Mouse (Mus musculus): ENCODE measurements around the gene Cfap43.
A peak's percentile ranks its signal among the peaks of the same experiment; 100 is the strongest.

Cfap43 gene

DNA sequence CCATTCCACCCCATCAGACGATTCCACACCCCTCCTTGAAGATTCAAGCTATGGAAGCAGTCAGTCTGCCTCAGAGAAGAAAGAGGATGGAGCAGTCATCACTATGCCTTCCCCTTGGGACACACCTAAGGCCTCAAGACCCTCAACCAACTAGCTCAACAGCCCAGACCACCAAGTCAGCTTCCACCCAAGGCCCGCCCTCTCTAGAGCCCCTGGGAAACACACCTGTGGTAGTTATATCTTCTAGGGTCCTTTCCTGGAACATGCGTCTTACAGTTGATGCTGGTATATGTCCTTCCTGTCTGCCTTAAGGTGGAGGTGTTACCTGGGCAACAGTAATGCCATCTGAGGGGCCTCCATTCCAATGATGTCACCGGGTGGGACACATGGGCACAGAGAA lies 4.9 kb downstream of the Cfap43 start:
- DNase-seq (ENCODE audit: low spot score), result no peak

DNA sequence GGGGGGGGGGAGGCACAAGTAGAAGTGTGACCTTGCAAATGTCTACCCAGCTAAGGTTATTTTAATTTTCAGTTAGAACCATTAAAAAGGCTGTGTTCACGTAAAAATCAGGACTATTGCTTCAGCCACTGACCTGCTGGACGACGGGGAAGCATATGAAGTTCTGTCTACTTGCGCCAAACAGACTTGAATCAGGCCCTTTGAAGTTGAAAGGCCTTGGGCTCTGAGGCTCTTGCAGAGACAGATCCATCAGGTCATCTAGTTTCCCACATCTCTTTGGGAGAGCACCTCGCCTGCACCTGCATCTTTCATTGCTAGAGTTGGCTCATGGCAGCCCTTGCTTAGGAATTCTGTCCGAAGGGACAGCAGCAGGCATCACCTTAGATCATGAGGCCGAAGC lies 5.7 kb downstream of the Cfap43 start:
- no peak for DNase-seq (ENCODE audit: low spot score)

DNA sequence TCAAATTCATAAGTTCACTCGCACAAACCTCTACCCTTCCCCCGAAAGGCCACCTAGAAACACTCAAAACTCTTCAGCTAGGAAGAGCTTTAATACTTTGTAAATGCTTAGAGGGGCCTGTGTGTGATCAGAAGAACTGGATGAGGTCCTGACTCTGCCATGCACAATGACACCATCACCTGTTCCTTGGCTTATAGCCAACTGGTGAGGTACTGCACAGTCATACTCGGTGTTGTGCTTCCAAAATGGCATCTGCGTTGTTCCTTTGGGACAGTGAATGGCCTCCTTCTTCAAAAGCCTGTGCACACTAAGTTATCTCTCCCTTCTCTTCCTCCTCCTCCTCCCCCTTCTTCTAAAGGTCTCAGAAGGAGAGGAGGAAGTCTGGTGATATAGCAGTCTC lies 8.3 kb downstream of the Cfap43 start:
- no peak for DNase-seq (ENCODE audit: low spot score)

GRCm38 (mm10) chr19:47910117-47910618 lies 8.9 kb downstream of the Cfap43 start:
- no peak for DNase-seq (ENCODE audit: low spot score)

GRCm38 (mm10) chr19:47909387-47910116 lies 9.5 kb downstream of the Cfap43 start:
- peak; percentile 22 for DNase-seq (ENCODE audit: low spot score)

DNA sequence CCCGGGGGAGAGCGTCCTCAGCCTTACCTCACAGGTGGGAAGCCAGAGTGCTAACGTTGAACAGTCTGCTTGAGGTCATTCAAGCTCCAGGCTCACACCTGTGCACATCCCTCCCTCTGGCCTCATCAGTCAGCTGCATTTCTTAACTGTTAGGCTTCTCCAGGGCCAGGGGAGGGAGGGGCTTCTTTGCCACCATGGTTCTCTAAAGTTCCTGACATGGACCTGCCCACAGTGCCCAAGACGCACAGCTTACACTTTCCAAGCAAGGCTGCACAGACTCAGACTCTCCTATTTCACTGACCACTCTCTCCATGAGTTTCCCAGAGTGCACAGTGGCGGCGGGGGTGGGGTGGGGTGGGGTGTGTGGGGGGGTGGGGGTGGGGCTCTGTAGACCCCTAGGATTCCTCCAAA lies 10.1 kb downstream of the Cfap43 start:
- no peak for DNase-seq (ENCODE audit: low spot score)

- no peak for DNase-seq (ENCODE audit: low spot score)
Measured at GRCm38 (mm10) chr19:47907596-47907995, 11.5 kb downstream of the Cfap43 start.

DNA sequence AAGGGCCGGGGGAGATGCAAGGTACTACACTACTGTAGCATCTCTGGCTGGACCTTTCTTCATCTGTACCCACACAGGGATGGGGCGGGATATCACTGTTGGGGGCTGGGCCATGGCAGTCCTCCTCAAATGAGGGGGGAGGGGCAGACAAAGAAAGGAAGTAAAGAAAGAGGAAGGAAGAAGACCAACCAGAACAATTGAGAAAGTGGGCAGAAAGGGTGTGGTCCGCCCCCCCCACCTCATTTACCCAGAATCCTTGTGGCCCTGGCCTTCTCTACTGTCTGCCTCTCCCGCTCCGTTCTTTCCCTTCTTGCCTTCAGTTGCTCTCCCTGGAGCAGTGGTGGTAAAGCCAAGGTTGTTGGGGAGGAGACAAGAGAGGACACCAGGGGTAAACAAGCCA lies 13.5 kb downstream of the Cfap43 start:
- no peak for DNase-seq (ENCODE audit: low spot score)

- DNase-seq (ENCODE audit: low spot score), result no peak
Measured at GRCm38 (mm10) chr19:47905081-47905480, 14.0 kb downstream of the Cfap43 start.

- no peak for DNase-seq (ENCODE audit: low spot score)
Measured at GRCm38 (mm10) chr19:47903679-47904078, 15.4 kb downstream of the Cfap43 start.

- no peak for DNase-seq (ENCODE audit: low spot score)
Measured at GRCm38 (mm10) chr19:47902316-47903201, 16.5 kb downstream of the Cfap43 start.

GRCm38 (mm10) chr19:47900558-47900957 lies 18.5 kb downstream of the Cfap43 start:
- no peak for DNase-seq (ENCODE audit: low spot score)

DNA sequence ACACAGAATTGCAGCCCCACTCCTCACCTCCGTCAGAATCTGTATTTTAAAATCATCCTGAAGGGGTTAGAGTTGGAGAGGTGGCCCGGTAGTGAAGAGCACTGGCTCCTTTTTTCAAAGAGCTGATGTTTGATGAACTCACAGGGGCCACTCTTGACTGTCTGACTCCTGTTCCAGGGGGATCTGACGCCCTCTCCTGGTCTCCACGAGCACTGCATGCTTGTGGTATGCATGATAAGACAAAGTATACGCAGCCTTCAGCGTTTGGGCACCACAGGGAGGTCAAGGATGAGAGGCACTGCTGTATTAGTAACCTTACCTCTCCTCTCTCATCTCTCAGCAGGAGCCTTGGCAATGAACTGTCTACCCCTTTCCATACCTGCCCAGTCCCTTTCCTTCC lies 19.1 kb downstream of the Cfap43 start:
- no peak for DNase-seq (ENCODE audit: low spot score)

DNA sequence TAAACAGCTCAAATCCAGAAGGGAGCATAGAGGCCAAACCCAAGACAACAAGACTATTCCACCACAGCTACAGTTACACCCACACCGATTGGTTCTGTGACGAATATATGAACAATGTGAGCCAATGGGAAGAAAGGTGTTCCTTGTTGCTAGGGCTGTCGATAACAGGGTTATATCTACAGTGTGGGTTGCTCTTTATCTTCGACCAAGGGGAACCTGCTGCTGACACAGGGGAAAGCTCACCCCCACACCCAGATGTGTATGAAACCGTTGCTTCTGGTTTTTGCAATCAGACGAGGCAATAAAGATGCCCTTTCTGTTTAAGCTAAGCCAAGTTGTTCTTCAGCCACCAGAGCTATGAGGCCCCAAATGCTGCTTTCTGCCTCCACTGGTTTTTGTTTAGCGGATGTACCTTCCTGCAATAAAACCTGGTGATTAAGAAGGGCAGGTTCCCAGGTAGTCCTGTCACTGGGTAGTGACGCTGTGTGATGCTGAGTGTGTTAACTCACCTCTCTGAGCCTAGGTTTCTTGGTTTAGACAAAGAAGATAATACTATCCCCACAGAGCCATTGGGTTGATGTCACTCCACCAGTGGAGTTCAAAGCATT lies 20.5 kb downstream of the Cfap43 start:
- DNase-seq (ENCODE audit: low spot score), result no peak

GRCm38 (mm10) chr19:47893092-47893491 lies 26.0 kb downstream of the Cfap43 start:
- DNase-seq (ENCODE audit: low spot score), result no peak

DNA sequence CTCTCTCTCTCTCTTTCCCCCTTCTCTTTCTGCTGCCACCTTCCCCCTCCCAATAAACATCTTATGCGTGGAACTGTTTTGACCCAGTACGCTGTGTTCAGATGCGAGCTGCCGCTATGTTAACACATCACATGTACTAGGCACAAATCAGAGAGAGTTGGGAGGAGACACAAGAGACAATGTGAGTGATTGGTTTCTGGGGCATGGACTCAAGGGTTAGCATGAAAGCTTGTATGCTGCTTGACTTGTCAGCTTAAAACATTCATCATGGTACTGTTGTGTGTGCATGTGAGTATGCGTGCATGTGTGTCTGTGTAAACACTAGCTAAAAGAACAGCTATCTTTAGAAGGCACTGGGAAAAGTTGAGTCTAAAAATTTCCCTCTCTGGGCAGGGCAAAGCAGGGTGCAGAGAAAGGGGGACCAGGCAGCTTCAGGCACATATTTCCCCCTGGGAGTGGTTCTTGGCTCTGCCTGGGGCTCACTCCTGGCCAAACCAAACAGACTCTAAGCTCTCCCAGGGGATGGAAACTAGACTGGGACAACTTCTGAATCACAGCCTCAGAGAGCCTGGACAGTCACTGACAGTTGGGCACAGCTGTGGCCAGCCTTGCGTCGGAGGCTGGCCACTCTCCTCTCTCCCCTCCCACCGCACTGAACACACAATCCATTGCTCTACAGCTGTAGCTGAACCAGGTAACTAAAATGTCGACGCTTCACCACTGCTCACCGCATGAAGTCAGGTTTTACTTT lies 27.4 kb downstream of the Cfap43 start:
- DNase-seq (ENCODE audit: low spot score), result no peak

- DNase-seq (ENCODE audit: low spot score), result no peak
Measured at GRCm38 (mm10) chr19:47890489-47891130, 28.5 kb downstream of the Cfap43 start.

DNA sequence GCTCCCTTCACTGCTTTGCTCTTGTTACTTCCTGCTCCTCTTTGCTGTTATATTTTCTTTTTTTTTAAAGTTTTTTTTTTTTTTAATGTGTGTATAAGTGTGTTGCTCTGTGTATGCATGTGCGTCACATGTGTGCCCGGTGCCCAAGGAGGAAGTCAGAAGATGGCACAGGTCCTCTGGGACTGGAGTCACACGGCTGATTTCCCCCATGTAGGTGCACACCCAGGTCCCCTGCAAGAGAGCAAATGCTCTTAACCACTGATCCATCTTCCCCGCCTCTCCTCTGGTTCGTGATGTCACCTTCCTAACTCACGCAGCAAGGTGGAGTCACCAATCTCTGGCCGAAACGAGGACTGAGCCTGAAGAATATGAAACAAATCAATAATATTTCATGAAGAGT lies 31.1 kb downstream of the Cfap43 start:
- no peak for DNase-seq (ENCODE audit: low spot score)

DNA sequence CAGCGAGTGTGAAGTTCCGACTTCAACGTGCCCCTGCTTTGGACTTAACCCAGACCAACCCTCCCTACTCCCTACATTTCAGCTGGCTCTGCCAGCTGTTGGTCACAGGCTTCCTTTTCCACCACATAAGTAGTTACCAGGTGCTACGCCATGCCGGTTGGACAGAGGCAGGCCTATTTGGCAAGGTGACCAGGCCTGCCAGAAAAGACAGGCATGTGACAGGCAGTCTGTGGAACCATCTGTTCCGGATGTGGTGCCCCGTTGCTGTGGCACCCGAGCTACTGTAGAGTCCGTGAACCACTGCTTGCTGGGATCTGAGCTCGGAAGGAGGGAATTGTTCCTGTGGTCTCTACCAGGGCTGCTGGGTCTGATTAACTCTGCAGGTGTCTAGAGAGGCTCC lies 31.7 kb downstream of the Cfap43 start:
- DNase-seq (ENCODE audit: low spot score), result no peak

DNA sequence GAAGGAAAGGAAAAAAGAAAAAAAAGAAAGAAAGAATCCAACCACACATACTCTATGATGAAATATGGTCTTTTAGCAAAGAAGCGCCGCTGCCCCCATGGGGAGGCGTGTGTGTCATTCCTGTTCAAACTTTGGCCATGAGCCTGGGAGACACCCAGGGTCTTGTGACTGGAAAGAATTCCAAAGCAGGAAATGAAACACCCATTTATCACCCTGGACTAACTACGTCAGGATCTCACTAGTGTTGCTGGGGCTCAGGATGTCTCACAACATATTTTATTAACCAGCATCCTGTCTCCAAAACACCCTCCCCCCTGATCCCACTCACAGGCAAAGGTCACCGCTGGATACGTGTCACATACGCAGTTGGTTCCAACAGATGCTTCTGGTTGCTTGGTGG lies 32.5 kb downstream of the Cfap43 start:
- no peak for DNase-seq (ENCODE audit: low spot score)

- DNase-seq (ENCODE audit: low spot score), result no peak
Measured at GRCm38 (mm10) chr19:47885886-47886285, 33.2 kb downstream of the Cfap43 start.
